Mouse (Mus musculus): ENCODE results near the gene Lhx3. TPM values are rescaled to one million over a fixed set of nuclear protein-coding genes. Genes with fewer than 3 reads are reported as not detected.

Lhx3 gene
- total RNA-seq, 4 experiments from 2014 or later, result 0.27 to 0.53 (median 0.31) TPM; not detected in 1

DNA sequence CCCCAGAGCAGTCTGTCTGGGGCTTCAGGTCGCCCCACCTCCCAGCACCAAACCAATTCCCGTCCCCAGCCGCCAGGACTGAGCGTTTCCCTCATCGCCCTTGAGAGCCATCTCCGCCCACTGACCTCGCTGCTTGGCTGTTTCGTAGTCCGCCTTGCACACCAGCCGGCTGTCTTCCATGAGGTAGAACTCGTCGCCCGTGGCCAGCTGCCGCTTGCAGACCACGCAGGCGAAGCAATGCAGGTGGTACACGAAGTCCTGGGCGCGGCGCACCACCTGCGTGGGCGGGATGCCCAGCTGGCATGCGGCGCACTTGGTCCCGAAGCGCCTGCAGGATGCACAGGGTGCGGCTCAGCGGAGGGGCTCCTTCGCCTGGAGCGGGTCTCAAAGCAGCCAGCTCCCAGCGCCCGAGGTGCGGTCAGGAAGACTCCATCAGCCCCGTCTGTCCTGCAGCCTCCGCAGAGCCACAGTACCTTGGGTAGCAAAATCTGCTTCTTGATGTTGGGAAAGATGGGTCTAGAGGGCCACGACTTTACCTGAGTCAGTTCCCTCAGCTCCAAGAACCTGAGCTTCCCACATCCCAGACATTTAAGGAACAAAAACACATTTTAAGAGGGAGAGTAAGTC is 5.1 kb downstream of the Lhx3 start:
- peak in 1 of 2 experiments; percentile 19 for DNase-seq (ENCODE audit: low spot score in 2 of 2)

DNA sequence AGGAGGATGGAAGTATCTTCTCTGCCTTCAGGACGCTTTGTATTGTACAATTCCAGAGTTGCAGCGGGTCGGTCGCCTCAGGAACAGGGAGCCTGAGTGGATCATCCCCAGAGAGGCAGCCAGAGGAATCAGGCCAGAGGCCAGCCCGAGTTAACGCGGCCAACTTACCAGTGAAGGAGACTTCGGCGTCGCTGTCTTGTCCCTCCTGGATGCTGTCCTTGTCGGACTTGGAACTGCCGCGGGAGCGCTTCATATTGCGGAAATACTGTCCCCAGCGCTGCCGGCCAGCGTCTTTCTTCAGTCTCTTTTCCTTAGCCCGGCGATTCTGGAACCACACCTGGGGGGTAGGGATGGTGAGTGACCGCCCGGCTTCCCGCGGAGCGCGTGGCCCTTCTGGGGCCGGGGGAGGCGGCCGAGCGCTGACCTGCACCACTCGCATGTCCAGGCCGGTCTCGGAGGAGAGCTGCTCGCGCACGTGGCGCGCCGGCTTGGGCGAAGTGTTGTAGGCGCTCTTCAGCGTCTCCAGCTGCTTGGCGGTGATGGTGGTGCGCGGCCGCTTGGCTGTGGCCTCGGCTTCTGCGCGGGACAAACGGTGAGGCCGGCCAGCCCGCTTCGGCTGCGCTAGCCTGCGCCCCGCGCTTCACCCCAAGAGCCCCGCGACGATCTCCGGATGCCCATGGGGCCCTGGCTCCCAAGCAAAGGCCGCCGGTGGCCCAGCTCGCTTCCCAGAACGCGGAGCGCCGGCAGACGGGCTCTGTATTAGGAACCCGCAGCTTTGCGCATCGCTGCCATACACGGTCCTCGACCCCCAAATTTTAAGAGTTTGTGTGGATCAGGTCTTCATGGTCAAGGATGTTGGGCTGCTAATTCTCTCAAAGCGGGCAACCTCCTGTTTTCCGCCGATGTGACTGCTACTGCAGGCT is 5.9 kb downstream of the Lhx3 start:
- DNase-seq (ENCODE audit: low spot score in 2 of 2), result no peak

DNA sequence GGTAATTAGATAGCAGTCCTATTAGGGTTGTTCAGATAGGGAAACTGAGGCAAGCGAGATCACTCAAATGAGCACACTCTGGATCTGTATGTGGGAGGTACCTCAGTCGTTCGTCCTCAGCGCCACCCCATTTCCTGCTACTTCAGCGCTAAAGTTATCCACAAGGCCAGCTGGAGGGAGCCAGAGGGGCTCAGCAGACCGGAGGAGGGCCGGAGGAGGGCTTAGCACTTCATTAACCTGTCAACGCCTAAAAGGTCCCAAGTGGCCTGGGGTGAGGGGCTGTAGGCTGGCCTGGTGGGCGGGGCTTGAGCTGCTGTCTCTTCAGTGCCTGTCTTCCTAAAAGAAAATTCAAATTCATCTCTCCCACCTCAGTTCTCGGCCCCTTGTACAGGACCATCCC is 9.6 kb downstream of the Lhx3 start:
- no peak for DNase-seq (ENCODE audit: low spot score in 2 of 2)

DNA sequence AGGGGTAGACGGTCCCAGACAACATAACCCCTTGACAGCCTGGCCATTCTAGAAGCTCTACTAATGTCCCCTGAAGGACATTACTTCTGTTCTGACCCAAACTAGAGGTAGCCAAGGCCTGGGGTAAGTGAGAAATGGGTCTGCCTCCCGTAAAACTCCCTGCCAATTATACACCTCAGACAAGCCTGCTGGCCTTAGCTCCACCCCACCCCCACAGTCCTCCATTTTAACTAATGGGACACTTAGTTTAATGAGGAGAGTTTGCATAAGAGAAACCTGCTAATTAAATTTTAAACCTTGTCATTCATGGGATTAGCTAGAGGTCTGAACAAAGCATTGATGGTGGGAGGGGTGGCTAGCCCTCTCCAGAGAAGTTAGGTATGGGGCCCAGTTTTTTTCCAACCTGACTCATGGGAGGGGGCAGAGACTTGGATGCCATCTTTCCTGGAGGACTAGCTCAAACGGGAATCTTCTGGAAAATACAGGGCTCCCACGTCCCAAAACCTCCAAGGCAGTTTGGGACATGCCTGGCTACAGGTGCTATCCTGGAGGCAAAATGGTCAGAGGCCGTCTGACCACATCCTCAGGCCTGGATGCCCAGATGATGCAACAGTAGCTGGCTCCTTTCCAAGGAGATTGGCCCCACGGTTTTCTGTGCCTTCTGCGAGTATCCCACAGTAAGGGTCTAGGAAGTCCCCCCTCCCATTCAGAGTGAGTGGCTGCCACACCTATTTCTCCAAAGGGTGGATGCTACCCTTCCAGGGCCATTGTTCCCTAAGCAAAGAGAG is 13.3 kb downstream of the Lhx3 start:
- DNase-seq (ENCODE audit: low spot score in 2 of 2), result no peak

DNA sequence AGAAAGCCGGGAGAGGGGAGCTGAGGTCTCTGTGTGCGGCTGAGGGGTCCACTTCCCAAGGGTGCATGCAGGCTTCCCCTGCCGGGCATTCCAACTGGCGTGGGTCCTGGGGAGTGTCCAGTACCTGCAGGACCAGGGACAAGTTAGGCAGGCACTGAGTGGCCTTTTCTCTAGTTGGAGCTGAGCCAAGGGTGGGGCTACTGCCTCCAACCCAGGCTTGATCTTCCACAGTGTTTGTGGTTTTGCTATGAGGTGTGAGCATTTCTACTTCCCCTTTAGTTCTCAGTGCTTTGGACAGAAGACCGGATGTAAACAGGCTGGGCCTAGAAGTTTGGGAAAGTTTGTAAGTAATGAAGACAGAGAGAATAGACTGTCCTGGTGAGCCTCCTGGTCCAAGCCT is 19.6 kb downstream of the Lhx3 start:
- DNase-seq (ENCODE audit: low spot score in 2 of 2), result no peak

DNA sequence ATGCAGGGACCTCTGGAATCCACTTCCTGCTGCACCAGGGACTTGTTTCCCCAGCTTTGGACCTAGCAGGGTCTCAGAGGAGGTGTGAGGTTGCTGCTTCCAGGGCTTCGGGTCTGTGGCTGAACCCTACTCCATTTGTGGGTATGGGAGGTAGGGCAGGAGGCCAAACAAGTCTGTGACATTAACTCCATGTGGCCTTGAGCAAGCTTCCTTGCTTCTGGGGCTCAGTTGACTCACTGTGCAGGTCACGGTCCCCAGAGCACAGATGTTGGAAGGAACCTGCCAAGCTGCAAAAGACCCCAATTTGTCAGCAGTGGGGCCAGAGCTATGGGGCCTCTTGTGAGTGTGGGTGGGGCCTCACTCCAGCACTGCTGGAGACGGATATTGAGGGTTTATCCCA is 23.7 kb downstream of the Lhx3 start:
- no peak for DNase-seq (ENCODE audit: low spot score in 2 of 2)

DNA sequence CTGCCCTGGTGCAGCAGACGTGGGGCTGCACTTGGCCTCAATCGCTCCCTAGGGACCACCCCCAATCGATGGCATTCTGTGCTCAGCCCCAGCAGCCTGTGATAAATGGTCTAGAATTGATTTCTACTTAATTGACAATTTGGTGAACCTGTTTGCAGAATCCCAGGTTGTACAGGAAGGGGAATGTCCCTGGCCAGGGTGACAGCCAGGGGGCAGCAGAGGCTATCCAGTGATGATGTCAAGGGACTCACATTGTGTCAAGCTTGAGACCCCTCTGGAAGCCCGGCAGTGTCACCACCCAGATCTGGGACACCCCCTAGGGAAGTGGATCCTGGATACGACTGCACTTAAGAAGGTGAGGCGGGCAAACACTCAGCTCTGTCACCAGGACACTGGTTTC is 25.4 kb downstream of the Lhx3 start:
- no peak for DNase-seq (ENCODE audit: low spot score in 2 of 2)

DNA sequence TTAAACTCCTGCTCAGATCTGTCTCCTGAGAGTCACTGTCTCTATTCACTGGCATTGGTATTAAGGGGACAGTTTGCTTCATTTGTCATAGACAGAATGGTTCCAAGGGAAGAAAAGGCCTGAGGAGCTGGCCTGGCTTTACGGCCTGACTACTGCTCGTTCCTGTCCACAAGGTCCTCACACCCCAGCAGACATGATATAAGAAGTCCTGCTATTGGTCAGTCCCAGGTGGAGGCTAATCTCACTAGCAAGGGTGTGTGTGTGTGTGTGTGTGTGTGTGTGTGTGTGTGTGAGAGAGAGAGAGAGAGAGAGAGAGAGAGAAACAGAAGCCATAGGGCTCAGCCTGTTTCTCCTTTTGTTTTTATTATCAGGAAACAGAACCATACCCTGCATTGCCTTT is 30.9 kb downstream of the Lhx3 start:
- DNase-seq (ENCODE audit: low spot score in 2 of 2), result no peak

DNA sequence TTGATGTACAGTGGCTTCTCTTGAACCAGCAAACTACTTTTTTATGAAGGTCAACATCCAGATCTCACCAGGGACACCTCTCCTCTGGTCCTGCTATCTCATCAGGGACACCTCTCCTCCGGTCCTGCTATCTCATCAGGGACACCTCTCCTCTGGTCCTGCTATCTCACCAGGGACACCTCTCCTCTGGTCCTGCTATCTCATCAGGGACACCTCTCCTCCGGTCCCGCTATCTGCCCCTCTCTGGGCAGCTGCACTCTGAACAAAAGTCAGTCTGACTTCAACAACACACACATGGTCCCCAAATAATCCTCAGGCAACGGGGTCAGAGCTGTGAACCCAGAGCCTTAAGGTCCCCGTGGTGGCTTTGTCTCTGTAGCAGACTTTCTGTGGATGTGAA is 31.4 kb downstream of the Lhx3 start:
- no peak for DNase-seq (ENCODE audit: low spot score in 2 of 2)

DNA sequence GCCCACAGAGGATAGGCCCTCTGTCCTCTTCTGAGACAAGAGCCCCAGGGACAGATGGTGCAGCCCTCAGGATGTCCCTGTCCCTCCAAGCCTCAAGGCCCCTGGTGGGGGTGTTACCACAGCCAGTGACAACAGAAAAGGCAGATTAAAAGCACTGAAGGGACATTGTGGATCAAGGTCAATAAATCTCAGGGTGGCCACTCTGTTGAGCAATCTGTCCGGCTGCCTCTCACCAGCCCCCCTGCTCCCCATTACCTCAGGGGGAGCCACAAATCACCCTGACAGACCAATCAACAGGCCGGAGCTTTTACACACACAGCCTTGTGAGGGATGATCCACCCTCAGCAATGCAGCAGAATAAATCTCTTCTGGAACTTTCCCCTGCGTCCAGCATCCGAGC is 32.9 kb downstream of the Lhx3 start:
- no peak for DNase-seq (ENCODE audit: low spot score in 2 of 2)

DNA sequence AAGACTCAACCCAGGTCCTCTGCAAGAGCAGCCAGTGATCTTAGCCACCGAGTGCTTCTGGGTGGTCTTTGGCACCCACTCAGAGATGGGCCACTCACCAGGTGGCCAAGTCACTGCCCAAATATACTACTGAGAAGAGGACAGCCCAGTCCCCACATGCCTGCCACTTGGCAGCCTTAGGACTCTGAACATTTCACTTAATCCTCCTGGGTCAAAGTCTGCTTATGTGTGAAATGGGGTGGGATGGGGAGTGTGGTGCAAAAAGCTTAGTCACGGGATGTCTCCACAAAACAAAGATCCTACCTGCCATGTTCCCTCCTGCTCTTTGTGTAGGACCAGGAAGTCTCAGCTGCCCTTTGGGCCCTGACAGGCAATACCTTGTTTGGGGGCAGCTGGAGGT is 35.9 kb downstream of the Lhx3 start:
- DNase-seq (ENCODE audit: low spot score in 2 of 2), result no peak

DNA sequence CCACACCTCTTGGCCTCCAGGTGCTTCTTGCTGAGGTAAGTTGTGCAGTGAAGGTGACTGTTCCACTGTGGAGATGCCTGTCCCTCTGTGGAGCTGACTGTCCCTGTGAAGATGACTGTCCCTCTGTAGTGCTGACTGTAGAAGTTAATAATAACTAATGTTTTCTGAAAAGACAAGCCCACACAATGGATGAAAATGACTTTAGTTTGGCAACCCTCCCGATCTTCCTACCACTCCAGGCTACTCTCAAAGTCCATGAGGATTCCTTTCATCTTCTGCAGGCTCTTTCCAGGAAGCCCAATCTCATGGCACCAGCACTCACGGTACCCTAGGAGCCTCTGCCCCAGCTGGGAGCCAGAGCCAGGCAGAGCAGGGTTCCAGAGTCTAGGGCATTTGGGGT is 37.7 kb downstream of the Lhx3 start:
- DNase-seq (ENCODE audit: low spot score in 2 of 2), result no peak

DNA sequence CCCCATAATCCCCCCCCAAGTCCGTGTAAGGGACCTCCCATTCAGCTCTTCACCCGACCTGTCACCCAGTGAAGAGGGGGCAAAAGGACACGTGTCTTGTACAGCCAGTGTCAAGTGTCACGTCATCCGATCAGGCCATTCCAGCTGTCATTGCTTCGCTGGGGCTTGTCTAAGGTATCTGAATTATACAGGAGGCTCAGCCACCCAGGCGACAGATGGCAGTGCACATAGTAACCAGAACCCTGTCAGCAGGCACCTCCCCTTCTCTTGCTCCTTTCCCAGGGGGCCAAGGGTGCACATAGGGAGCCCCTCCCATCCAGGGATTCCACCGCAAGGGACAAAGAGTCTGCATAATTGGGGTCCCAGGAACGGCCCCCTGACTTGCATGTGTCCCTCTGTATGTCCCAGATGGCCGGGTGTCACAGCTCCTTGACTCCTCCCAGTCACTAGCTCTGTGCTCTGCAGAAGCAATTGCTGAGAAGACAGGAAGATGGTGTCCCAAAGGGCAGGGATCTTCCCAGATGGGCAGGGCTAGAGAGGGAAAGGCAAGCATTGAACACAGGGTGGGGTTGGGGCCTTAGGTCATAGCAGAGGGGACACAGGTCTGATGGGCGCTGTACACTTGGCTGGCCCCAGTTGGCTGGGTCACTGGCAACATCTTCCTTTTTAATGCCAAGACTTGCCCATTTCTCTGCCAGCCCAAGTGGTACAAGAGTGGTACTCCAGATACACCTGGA is 39.1 kb downstream of the Lhx3 start:
- DNase-seq (ENCODE audit: low spot score in 2 of 2), result no peak

DNA sequence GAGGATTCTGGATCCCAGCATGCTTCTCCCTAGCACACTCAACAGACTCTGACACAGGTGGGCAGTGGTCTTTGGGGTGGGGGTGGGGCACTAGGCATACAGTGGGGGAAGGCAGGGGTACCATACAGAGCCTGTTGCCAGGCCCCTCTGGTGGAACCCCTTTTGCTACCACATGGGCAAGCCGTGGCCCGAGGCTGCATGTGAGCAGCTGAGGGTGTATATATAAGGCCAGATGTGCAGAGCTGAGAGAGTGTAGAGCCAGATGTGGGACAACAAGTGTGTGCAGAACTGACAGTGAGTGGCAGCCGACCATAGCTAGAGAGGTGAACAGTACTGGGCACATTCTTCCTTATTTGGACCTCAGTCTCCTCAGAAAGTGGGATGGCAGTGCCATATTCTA is 41.2 kb downstream of the Lhx3 start:
- no peak for DNase-seq (ENCODE audit: low spot score in 2 of 2)

DNA sequence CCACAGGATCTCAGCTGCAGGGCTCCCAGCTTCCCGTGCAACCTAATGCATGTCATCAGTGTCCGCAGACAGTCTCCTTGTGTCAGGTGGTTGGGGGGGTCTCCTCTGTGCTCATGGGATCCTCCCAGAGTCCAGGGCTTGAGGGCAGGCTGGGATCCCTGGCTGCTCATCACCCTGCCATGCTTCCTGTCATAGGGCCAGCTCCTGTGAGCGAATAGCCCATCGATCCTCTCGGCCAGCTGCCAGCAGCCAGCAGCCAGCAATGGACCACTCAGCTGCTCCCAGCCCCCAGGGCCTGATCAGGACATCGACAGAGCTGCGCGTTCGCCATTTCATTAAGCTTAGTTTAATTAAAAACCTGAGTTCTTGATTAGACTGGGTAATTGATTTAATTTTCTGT is 50.0 kb downstream of the Lhx3 start:
- DNase-seq (ENCODE audit: low spot score in 2 of 2), result no peak

DNA sequence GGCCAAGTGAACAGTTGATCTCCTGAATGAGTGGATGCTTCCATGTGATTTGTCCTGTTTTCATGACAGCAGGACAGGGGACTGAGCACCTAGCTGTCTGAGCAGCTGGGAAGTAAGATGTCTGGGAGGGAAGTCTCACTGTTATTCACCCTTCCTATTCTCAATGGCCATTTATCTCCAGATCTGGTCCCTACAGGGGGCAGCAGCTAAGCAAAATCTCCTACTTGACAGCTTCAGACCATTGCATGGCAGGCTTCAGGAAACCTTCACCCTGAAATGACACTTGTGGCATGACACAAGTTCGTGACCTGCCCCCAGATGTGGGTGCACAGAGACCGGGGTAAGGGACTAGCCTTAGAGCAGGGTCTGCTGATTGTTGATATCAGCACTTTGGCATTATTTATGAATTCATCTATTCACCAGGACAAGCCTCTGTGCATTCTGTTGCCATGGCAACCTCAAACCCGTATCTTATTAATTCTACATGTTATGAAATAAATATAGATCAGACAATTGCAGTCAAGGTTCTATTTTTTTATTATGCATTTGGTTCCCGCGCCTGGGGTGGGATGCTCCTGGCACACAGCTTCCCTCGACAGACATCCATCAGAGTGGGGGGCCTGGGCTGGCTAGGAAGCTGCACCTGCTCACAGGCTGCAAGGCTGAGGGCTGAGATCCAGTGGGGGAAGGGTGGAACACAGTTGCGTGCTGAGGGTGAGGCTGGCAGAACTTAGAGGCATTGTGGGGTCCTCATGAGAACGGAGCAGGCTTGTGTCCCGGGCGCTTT is 51.7 kb downstream of the Lhx3 start:
- peak in 1 of 2 experiments; percentile 36 for DNase-seq (ENCODE audit: low spot score in 2 of 2)

DNA sequence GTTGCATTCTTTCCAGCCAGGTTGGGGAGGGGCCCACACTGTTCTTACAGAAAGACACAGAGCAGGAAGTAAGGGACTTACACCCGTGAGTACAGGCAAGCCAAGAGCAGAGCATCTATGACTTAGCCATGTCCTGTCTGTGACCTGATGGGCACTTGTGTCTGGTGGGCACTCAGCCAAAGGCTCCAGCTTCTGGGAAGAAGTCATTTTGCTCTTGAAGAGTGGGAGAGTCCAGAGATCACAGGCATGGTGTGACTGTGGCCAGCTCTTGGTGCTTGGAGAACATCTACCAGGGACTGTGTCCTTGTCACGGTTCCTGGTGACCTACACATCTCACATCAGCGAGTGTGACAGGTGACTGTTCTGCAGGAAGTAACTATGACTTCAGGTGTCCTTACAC is 52.4 kb downstream of the Lhx3 start:
- no peak for DNase-seq (ENCODE audit: low spot score in 2 of 2)

DNA sequence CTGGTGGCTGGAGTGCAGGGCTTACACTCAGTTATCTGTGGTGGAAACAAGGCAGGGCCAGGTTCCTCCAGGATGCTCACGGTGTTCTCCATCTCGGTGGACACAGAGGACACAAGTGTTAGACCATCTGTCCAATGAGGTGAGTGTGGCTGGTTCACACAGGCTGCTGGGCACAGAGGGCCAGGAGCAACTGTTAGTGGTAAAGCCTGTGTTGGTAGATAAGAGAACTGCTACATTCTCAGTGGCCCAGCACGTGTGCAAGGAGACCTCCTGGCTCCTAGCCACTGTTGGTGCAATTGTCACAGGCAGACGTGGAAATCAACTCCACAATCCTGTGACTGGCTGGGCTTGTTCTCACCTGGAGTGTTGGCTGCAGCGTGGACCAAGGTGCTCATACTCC is 53.5 kb downstream of the Lhx3 start:
- no peak for DNase-seq (ENCODE audit: low spot score in 2 of 2)

DNA sequence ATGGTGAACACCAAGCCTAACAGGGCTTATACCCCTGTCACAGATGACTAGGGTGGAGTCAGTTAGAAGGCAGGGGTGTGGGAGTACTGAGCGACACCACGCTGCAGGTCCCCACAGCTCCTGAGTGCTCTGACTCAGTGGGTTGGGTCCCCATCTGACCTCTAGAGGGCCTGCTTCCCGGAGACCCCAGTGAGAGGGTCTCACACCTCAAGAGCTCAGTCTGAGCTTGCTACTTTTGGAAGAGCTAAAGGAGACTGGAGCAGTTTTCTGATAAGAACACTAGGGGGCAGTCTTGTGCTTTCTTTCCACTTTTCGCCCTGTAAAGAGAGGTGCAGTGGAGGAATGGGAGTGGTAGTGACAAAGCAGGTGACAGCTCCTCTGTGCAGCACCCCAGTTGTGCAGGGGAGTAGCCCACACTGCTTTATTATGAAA is 54.2 kb downstream of the Lhx3 start:
- DNase-seq (ENCODE audit: low spot score in 2 of 2), result no peak

DNA sequence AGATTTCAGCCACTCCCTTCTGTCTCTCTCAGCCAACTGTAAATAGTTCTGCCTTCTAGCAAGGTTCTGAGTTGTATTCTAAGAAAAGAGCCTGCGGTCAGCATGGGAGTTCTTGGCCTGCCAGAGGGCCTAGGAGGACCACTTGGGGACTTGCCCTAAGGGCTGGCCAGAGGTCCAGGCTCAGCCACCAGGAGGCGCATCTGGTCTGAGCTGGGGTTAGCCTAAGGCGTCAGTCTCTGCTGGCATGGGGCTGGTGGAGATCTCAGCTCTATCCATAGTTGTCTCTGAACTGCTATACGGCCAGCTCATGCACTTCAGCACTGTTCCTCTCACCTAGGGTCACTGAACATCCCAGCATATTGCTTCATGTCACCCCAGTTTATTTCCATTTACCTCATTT is 54.8 kb downstream of the Lhx3 start:
- no peak for DNase-seq (ENCODE audit: low spot score in 2 of 2)
